Mouse (Mus musculus) kidney, postnatal 14 days (tissue): Measurements from ENCODE around the gene Nup153.

Experiments
- DNase-seq: peaks from one replicate; pipeline ENCODE4 v3.0.0; 2022; ENCODE audit warnings: mixed read lengths

The Nup153 gene

GRCm38 (mm10) chr13:46669048-46669619 is 58.6 kb downstream of the Nup153 start, which contains the start of gene Fam8a1:
Gene Fam8a1, plus strand, starts transcription at chr13:46669522.
- DNase-seq = peak; percentile 93

DNA sequence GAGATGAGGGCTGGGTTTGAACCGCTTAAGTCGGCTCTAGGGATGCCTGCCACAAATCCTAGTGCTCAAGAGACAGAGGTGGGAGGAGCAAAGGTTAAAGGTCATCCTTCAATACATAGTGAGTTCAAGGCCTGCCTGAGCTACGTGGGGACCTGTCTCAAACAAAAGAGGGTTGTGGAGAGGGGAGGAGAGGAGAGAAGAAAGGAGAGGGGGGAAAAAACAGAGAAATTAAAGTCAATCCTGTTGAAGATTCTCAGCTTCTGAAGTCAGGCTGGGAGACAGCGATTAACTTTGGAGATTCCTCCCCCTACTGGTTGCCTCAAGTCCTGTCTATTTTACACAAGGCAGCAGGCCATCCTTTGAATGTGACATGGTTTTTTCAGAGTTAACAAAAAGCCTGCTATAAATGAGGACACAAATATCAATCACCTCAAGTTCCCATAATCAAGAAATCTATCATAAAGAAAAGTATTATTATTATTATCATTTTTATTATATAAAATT is 64.2 kb downstream of the Nup153 start:
- DNase-seq = peak; percentile 37

GRCm38 (mm10) chr13:46659211-46659610 is 68.5 kb downstream of the Nup153 start:
- DNase-seq = no peak

- DNase-seq = no peak
Observed at GRCm38 (mm10) chr13:46654566-46654965, 73.2 kb downstream of the Nup153 start.

DNA sequence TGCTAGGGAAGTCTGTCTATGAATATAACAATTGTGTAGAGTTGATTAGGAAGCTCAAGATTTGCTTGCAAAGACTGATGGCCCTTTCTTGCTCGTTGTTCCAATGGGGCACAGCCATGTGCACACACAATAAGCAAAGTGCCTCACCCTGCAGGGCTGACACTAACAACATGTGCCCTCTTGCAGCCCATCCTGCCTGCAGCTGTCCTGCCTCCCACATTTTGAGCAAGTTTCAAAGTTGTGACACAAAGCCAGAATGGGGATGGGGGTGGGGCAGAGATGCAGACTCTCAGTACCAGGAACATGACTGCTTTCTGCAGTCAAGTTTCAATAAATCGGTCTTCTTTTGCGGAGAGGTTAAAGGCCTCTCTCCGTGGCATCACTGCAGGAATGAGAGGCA is 74.1 kb downstream of the Nup153 start:
- DNase-seq = no peak

DNA sequence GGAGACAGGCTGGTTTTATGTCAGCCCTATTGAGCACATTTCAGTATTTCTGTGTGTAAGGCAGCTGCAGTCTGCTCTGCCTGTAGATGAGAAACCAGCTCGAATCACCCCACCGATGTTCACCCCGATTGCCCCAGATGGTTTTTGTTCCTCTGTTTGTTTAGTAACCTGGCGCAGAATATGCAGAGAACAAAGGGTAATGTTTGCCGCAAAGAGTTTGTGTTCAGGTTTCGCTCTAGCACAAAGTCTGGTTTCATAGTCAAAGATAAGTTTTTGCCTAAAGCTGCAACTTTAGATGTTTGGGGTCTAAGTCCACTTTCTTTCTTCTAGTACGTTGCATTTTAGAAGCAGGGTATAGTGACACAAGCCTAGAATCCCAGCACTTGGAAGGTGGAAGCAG is 75.1 kb downstream of the Nup153 start:
- no peak for DNase-seq

GRCm38 (mm10) chr13:46651853-46652252 is 75.9 kb downstream of the Nup153 start:
- DNase-seq = no peak

DNA sequence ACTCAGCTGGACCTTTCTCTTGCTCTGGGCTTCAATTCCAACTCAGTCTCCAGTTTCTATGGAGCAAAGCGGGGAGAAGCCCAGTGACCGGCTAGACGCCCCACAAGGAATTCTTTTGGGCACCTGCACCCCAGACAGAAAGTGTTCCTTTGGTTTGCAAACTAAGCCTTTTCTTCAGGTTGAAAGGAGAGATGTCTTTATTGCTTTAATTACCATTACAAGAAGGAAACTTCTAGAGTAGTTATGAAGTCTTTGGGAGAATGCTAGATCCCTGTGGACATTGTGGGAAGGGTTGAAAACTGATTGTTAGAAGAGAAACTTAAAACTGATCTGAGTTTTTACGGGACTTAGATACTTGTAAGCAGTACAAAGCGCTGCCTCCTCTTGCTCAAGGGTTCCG is 82.3 kb downstream of the Nup153 start:
- no peak for DNase-seq

DNA sequence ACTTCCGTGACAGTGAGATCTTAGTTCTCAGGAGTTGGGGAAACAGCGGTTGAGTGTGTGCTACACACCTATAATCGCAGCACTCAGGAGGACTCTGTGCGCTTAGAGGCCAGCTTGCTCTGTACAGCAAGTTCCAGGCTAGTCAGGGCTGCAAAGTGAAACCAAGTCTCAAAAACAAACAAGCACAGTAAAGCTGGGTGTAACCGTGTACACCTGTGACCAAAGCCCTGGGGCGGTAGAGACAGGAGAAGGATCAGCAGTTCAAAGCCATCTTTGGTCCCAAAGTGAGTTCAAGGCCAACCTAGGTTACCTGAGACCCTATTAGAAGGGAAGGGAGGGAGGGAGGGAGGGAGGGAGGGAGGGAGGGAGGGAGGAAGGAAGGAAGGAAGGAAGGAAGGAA is 83.6 kb downstream of the Nup153 start:
- DNase-seq = no peak

GRCm38 (mm10) chr13:46642318-46642717 is 85.4 kb downstream of the Nup153 start:
- no peak for DNase-seq

GRCm38 (mm10) chr13:46640608-46641468 is 86.9 kb downstream of the Nup153 start:
- no peak for DNase-seq

- no peak for DNase-seq
Observed at GRCm38 (mm10) chr13:46634133-46634488, 93.6 kb downstream of the Nup153 start.

DNA sequence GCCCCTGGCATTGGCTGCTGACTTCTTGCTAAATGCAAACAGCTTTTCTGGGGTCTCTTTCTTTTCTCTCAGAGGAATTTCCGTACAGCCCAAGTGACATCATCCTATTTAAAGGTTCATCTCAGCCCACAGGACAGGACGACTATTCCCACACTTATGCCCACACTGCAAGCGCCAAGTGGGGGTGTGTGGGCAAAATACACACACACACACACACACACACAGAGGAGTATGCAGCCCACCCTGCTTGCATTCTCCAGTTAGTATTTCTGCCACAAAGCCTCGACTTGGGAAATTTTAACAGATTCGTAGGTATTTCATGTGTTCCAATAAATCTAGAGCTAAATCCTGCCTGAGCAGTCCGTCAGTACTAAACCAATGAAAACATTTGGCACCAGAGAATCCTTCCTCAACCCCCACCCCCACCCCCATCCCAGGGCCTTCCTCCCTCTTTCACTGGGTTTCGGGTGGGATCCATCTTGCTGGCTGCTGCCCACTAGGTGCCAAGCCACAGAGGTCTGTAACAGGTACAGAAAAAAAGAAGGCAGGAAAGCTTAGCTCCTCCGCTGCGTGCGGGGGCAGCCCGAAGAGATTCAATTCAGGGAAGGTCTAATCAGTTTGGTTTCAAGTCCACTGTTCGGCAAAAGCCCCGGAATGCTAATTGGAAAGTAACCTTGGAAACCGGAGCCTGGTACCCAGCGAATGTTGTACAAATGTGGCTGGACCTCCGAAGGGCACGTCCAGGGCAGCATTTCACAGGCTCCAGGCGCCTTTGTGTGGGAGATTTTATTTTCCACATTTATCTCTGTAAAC is 94.2 kb downstream of the Nup153 start:
- no peak for DNase-seq

- DNase-seq = no peak
Observed at GRCm38 (mm10) chr13:46632796-46633195, 94.9 kb downstream of the Nup153 start.
